Mouse (Mus musculus) spleen, adult 10 weeks (tissue): Measurements from ENCODE around the gene Ehd3. TPM values are rescaled to one million over a fixed set of nuclear protein-coding genes. Genes with fewer than 3 reads are reported as not detected.

ENCODE experiments used
- polyA plus RNA-seq: library from polyadenylated mRNA; stranded (reverse); fragments of 350-450 nt; fragmentation: Illumina TruSeq; extraction: RNeasy Lipid Tissue Mini Kit (QIAGEN cat#74804); gene quantifications from one replicate; pipeline ENCODE4 v1.2.3, GENCODE M21; 2015; ENCODE audit warnings: low replicate concordance; ENCODE audit not compliant: insufficient read depth

Gene Ehd3
- polyA plus RNA-seq = 14.2 TPM

GRCm38 (mm10) chr17:73803521-73804184, at the start of gene Ehd3:
Gene Ehd3 (plus strand): TSS chr17:73804134.

Other genes with a start within 250 kb of the Ehd3 start
- 0.75 TPM for gene Galnt14, start 93.7 kb upstream of the Ehd3 start, polyA plus RNA-seq
- gene Xdh, start 146.1 kb downstream of the Ehd3 start, polyA plus RNA-seq = 45.9 TPM
- not detected for gene Srd5a2, start 243.8 kb downstream of the Ehd3 start, polyA plus RNA-seq